Mouse (Mus musculus): ENCODE measurements around the gene Slc39a9. TPM values are rescaled to one million over a fixed set of nuclear protein-coding genes. Genes with fewer than 3 reads are reported as not detected.

Gene Slc39a9
- total and polyA plus RNA-seq, 2 experiments from 2014 or later, result 11.4 to 15.6 TPM

DNA sequence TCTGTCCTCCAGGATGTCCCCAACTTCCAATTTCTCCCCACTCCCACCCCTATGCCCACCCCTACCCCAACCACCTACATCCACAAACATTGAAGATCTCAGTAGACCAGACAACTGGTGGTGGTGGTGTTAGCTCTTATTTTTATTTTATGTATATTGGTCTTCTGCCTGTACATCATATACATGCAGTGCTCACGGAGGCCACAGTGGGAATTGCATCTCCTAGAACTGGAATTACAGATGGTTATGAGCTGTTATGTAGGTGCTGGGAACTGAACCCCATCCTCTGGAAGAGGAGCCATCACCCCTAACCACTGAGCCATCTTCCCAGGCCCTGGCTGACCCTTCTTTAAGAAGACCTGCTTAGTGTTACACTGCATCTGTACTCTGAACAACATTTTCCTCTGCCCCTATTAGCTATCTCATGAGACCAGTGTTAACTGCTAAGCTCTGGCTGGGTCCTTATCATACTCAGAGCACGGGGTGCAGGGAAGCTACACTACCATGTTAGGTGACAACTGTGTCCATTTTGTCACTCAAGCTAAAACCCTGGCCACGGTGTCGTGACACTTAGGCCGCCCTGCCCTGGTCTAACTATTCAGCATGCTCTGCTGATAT lies 55.0 kb downstream of the Slc39a9 start:
- no peak for ATAC-seq (ENCODE audit: insufficient read depth, low read depth)
- DNase-seq (ENCODE audit: low spot score), result no peak
- Histone ChIP-seq H3K27ac (ENCODE audit: low read depth) (no peak overlapping the region), H3K4me2 (ENCODE audit: low read depth, low read length) (no peak overlapping the region), H3K4me3 (ENCODE audit: low read depth, low read length) (no peak overlapping the region), H3K27me3 (ENCODE audit: control insufficient read depth, insufficient read depth, low read length) (peaks cover 12% of the 10 kb centered on the region), H3K9ac (replicated peaks; ENCODE audit: low read depth, low read length) (no peak overlapping the region), H3K4me1 (ENCODE audit: control insufficient read depth, insufficient read depth) (no peaks in the 10 kb centered on the region), H3K9me3 (replicated peaks; ENCODE audit: control insufficient read depth, low read length) (no peaks in the 10 kb centered on the region), H3K36me3 (replicated peaks; ENCODE audit: control insufficient read depth, insufficient read depth, low read length) (no peaks in the 10 kb centered on the region)
- 62% methylated on average over 5 of the region's 5 CpGs for WGBS
- TF ChIP-seq EP300 (IDR thresholded peaks at IDR 0.05; ENCODE audit: low read depth), result no peak
- no peak for TF ChIP-seq CTCF (IDR thresholded peaks at IDR 0.05; ENCODE audit: low read depth)

DNA sequence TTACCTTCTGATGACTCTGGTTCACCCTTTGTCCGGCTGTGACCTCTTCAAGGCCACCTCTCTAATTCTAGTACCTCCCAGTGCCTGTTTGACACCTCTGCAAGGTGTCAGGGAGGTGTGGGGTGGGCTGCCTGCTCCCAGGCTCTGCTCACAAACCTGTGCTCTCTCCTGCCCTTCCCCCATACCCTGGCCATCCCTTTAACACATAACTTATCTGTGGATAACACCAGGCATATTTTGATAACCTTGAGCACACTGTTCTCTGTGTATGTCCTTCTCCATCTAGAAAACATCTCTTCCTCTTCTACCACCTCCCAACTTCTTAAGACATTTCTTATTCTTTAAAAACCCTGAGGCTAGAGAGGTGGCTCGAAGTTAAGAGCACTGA lies 55.5 kb downstream of the Slc39a9 start:
- Histone ChIP-seq H3K27ac (ENCODE audit: low read depth) (no peak overlapping the region), H3K4me2 (ENCODE audit: low read depth, low read length) (no peak overlapping the region), H3K4me1 (ENCODE audit: control insufficient read depth, insufficient read depth) (no peaks in the 10 kb centered on the region), H3K9ac (replicated peaks; ENCODE audit: low read depth, low read length) (no peak overlapping the region), H3K27me3 (ENCODE audit: control insufficient read depth, insufficient read depth, low read length) (peaks cover 11% of the 10 kb centered on the region; the same call in 1 of the 2 replicates), H3K4me3 (ENCODE audit: low read depth, low read length) (no peak overlapping the region), H3K36me3 (replicated peaks; ENCODE audit: control insufficient read depth, insufficient read depth, low read length) (no peaks in the 10 kb centered on the region), H3K9me3 (replicated peaks; ENCODE audit: control insufficient read depth, low read length) (no peaks in the 10 kb centered on the region)
- DNase-seq (ENCODE audit: low spot score), result no peak
- no peak for ATAC-seq (ENCODE audit: insufficient read depth, low read depth)
- WGBS, result 62% methylated on average over 2 of the region's 2 CpGs
- TF ChIP-seq EP300 (IDR thresholded peaks at IDR 0.05; ENCODE audit: low read depth) (no peak), CTCF (IDR thresholded peaks at IDR 0.05; ENCODE audit: low read depth) (no peak)

DNA sequence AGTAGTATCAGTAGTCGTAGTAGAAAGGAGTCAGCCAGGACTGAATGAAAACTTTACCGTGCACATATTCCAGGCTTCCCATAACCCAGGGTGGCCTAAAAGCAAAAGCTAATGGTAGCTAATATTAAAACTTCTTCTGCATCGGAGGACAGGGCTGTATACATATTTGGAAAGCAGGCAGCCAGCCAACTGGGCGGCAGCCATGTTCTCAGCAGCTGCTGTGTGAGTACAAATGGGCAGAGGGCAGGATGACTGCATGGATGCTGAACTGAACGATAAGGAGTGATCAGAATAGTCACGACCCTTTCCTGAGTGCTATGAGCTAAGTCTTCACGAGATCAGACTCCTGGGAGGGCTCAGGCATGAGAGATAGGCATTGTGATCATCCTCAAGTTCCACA lies 57.6 kb downstream of the Slc39a9 start:
- Histone ChIP-seq H3K9me3 (replicated peaks; ENCODE audit: control insufficient read depth, low read length) (no peaks in the 10 kb centered on the region), H3K27ac (ENCODE audit: low read depth) (no peak overlapping the region), H3K36me3 (replicated peaks; ENCODE audit: control insufficient read depth, insufficient read depth, low read length) (no peaks in the 10 kb centered on the region), H3K27me3 (ENCODE audit: control insufficient read depth, insufficient read depth, low read length) (no peaks in the 10 kb centered on the region), H3K4me1 (ENCODE audit: control insufficient read depth, insufficient read depth) (peaks cover 2% of the 10 kb centered on the region; the same call in 1 of the 2 replicates), H3K4me3 (ENCODE audit: low read depth, low read length) (no peak overlapping the region), H3K9ac (replicated peaks; ENCODE audit: low read depth, low read length) (no peak overlapping the region), H3K4me2 (ENCODE audit: low read depth, low read length) (no peak overlapping the region)
- peak; percentile 41 for DNase-seq (ENCODE audit: low spot score)
- peak; percentile 74 for ATAC-seq (ENCODE audit: insufficient read depth, low read depth)
- WGBS, result 34% methylated on average over 7 of the region's 7 CpGs
- TF ChIP-seq EP300 (IDR thresholded peaks at IDR 0.05; ENCODE audit: low read depth), result no peak
- no peak for TF ChIP-seq CTCF (IDR thresholded peaks at IDR 0.05; ENCODE audit: low read depth)

DNA sequence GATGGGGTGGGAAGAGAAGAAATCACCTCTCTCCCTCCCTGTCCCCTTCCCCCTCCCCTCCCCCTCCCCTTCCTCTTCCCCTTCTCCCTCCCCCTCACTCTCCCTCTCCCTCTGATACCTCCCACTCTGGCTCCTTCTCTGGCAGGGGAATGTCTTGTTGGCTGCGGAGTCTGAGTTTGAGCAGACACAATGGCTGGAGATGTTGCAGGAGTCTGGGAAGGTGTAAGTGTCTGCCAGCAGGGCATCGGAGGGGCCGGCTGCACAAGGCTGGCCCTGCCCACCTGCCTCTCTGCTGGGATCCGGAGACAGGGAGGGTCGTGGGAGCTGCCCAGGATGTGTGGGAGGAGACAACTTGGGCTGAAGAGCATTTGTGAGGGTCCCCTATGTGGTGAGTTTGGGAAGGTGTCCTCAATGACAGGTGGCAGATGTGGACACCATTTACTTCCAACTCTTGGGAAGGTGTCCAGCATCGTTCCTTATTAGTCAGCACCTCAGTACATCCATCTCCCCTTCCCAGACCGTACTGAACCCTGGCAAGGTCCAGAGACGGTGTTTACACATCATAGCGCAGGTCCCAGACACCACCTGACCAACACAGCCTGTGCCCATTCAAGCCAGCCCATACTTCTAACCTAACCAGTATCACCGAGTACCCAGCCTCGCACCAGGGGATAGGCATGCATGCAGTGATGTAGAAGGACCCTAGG lies 62.7 kb downstream of the Slc39a9 start:
- DNase-seq (ENCODE audit: low spot score) (no peak), ATAC-seq (ENCODE audit: insufficient read depth, low read depth) (no peak)
- Histone ChIP-seq H3K4me1 (ENCODE audit: control insufficient read depth, insufficient read depth) (peaks cover 13% of the 10 kb centered on the region), H3K4me2 (ENCODE audit: low read depth, low read length) (no peak overlapping the region), H3K9ac (replicated peaks; ENCODE audit: low read depth, low read length) (no peak overlapping the region), H3K27me3 (ENCODE audit: control insufficient read depth, insufficient read depth, low read length) (no peaks in the 10 kb centered on the region), H3K36me3 (replicated peaks; ENCODE audit: control insufficient read depth, insufficient read depth, low read length) (no peaks in the 10 kb centered on the region), H3K9me3 (replicated peaks; ENCODE audit: control insufficient read depth, low read length) (no peaks in the 10 kb centered on the region), H3K27ac (ENCODE audit: low read depth) (no peak overlapping the region), H3K4me3 (ENCODE audit: low read depth, low read length) (no peak overlapping the region)
- TF ChIP-seq EP300 (IDR thresholded peaks at IDR 0.05; ENCODE audit: low read depth) (no peak), CTCF (IDR thresholded peaks at IDR 0.05; ENCODE audit: low read depth) (no peak)
- 46% methylated on average over 11 of the region's 11 CpGs for WGBS

- DNase-seq (ENCODE audit: low spot score), result no peak
- H3K27ac ChIP-seq (ENCODE audit: low read depth), result no peak overlapping the region
- ATAC-seq (ENCODE audit: insufficient read depth, low read depth), result no peak
Measured at GRCm38 (mm10) chr12:80706915-80707604, 63.4 kb downstream of the Slc39a9 start.

More at GRCm38 (mm10) chr12:80706915-80707604, 63.4 kb downstream of the Slc39a9 start:
- 37% methylated on average over 6 of the region's 6 CpGs for WGBS
- Histone ChIP-seq H3K9ac (replicated peaks; ENCODE audit: low read depth, low read length) (no peak overlapping the region), H3K4me3 (ENCODE audit: low read depth, low read length) (no peak overlapping the region), H3K9me3 (replicated peaks; ENCODE audit: control insufficient read depth, low read length) (no peaks in the 10 kb centered on the region), H3K4me1 (ENCODE audit: control insufficient read depth, insufficient read depth) (peaks cover 13% of the 10 kb centered on the region), H3K27me3 (ENCODE audit: control insufficient read depth, insufficient read depth, low read length) (no peaks in the 10 kb centered on the region), H3K4me2 (ENCODE audit: low read depth, low read length) (no peak overlapping the region), H3K36me3 (replicated peaks; ENCODE audit: control insufficient read depth, insufficient read depth, low read length) (no peaks in the 10 kb centered on the region)
- TF ChIP-seq EP300 (IDR thresholded peaks at IDR 0.05; ENCODE audit: low read depth) (no peak), CTCF (IDR thresholded peaks at IDR 0.05; ENCODE audit: low read depth) (no peak)

All from heart, postnatal 0 days (tissue).